Mouse (Mus musculus): ENCODE measurements at regions not wholly inside any gene's neighbourhood (a gene's known extent, or its start where the extent isn't known, plus 50 kb on each side); places are given as distances from the start of the nearest gene placed in this dataset.

DNA sequence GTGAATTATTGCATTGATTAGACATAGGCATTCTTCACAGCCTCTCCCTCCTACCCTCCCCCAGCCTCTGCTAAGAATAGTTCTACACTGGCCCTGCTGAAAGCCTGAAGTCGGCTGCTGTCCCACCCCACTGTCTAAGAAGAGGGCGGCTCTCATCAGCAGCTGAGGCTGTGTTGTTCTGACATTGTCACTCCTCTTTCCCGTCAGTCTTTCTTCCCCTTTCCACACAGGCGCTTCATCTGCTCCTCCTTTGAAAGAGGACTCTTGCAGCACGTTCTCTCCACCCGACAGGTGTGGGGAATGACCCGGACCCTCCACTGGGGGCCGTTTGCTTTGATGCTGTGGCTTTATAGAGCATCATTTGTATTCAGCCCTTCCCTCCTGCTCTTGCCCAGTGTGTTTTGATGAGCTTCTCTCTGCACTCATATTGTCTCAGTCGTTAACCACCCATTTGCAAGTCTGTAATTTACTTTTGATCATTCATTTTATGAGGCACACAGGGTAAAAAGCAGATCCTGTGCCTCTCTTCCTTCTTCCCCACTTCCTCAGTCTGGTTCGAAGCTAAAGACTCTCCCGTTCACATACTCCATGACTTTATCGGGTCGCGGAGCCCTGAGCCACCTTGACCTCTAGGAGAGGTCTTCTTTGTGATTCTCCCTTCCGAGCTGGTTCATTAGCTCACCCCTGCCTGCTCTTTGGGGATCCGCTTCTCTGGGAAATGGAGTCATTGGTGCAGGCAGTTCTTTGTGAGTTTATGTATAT is 142.2 kb upstream of the Snx19 start:
- DNase-seq (ENCODE audit: low spot score in 2 of 2), result no peak

DNA sequence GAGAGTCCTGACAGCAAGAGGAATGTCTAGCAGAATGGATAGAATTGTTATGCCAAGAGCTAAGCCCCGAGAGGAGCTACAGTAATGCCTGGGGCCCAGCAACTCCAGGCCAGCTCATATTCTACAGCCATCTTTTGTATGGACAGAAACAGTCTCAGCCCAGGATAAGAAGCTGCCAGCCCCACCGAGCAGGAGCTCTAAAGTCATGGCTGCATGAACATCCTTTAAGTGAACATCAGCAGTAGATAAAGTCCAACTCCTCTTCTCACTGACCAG is 141.6 kb upstream of the Snx19 start:
- no peak for DNase-seq (ENCODE audit: low spot score in 2 of 2)

DNA sequence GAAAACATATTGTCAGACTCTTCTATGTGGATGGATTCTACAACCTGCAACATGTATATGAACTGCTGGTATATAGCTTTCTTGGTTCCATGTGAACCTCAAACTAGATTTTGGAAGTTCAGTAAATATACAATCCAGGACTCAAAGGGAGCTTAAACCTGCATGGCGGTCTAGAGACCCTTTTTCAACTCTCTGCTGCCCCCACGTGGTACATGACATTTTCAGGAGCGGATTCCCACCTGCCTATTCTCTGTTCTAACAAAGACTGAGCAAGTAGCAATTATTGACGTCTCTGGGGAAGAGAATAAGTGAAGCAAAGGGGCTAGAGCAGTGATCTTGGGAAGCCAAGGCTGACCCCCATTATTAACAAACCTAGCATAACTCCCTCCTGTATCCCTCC is 127.1 kb upstream of the Snx19 start:
- DNase-seq (ENCODE audit: low spot score in 2 of 2), result no peak

GRCm38 (mm10) chr9:30308281-30308680 is 118.6 kb upstream of the Snx19 start:
- DNase-seq (ENCODE audit: low spot score in 2 of 2), result no peak

- no peak for DNase-seq (ENCODE audit: low spot score in 2 of 2)
Observed at GRCm38 (mm10) chr9:30313360-30313759, 113.5 kb upstream of the Snx19 start.

GRCm38 (mm10) chr9:30314355-30315171 is 112.3 kb upstream of the Snx19 start:
- peak in 1 of 2 experiments; percentile 8 for DNase-seq (ENCODE audit: low spot score in 2 of 2)

DNA sequence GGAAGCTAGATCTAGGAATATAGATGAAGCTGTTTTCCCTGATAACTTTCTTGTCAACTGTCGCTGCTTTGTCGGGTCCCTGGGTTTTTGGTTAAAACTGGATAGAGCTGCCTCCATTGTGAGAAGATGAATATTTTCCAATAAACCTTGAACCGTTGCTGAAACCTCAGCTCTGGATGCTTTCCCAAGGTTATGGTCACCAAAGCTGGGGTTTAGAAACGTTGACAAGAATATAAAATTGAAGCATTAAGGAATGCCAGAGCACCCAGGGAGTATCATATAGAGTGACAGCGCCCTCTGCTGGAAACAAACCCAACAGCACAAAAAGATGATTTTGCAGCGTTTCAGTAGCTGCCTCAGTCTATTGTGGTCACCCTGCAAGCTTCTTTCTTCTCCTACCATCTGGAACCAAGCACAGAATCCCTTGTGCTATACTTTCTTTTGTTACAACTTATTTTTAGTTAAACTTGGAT is 111.7 kb upstream of the Snx19 start:
- no peak for DNase-seq (ENCODE audit: low spot score in 2 of 2)

- no peak for DNase-seq (ENCODE audit: low spot score in 2 of 2)
Observed at GRCm38 (mm10) chr9:30344866-30345265, 82.0 kb upstream of the Snx19 start.

- no peak for DNase-seq (ENCODE audit: low spot score in 2 of 2)
Observed at GRCm38 (mm10) chr9:30353965-30354364, 72.9 kb upstream of the Snx19 start.

- DNase-seq (ENCODE audit: low spot score in 2 of 2), result no peak
Observed at GRCm38 (mm10) chr9:30355642-30356041, 71.3 kb upstream of the Snx19 start.

DNA sequence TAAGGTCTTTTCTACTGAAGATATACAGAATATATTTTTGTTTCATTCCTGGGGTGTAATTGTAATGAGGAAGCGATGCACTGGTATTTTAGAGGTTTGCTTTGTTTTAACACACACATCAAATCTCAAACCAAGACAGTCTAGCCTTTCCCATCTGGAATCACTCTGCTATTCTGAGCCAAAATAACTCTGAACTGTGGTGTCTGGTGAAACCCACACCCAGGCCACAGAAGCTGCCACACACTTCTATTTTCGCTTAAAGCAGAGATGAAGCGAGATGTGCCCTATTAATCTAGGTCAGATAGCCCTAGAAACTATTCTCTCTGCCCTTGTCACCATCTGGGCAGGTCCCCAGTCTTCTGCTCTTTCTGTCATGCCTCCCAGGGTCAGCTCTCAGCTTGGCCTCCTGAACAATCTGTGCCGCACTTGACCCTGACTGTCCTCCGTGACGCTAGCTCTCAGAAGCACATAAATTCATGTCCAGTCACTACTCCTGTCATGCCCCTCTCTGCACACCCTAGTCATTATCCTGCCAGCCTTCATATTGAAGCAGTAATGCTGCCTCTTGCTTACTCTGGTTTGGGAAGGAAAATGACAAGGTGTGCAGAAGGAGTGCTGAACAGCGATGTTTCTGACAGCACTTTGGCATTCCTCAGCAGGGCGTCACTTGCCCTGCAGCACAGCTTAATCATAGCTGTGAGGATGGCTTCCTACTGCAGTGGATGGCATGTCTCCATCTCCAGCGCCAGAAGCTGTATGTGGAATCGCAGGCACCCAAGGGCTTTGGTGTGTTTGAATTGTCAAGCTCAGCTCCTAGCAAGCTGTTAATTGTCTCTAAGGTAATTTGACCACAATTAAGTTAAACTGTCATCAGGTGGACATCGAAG is 57.1 kb upstream of the Snx19 start:
- no peak for DNase-seq (ENCODE audit: low spot score in 2 of 2)

GRCm38 (mm10) chr9:30370789-30371188 is 56.1 kb upstream of the Snx19 start:
- no peak for DNase-seq (ENCODE audit: low spot score in 2 of 2)

GRCm38 (mm10) chr9:30376908-30377307 is 50.0 kb upstream of the Snx19 start:
- DNase-seq (ENCODE audit: low spot score in 2 of 2), result no peak
